Mouse (Mus musculus) lung, postnatal 0 days (tissue): Measurements from ENCODE around the gene Pibf1. TPM values are rescaled to one million over a fixed set of nuclear protein-coding genes. Genes with fewer than 3 reads are reported as not detected.

ENCODE experiments used
- ATAC-seq: fragments of 200-750 bp; cut with Nextera tagmentation; 2 replicates; pipeline ENCODE4 v1.8.0; 2017; ENCODE audit warnings: moderate library complexity
- DNase-seq: peaks from one replicate; pipeline ENCODE4 v3.0.0-alpha.2; 2016; ENCODE audit warnings: low spot score
- H3K27ac ChIP-seq: fragments of 300-500 bp; sonication (generic); 2 replicates; pipeline ENCODE4 v1.5.1; 2014; ENCODE audit warnings: antibody characterized with exemption, mild to moderate bottlenecking, low read length, mixed read lengths
- H3K27me3 ChIP-seq: fragments of 300-500 bp; sonication (generic); replicated peaks from 2 replicates; pipeline ENCODE4 v1.6.1; 2014; ENCODE audit warnings: low read length, mixed read lengths; ENCODE audit not compliant: insufficient read depth
- H3K36me3 ChIP-seq: fragments of 300-500 bp; sonication (generic); 2 replicates; pipeline ENCODE4 v1.6.1; 2014; ENCODE audit warnings: low read length, mixed read lengths; ENCODE audit not compliant: insufficient read depth
- H3K4me1 ChIP-seq: fragments of 300-500 bp; sonication (generic); 2 replicates; pipeline ENCODE4 v1.6.1; 2014; ENCODE audit warnings: antibody characterized with exemption, low read depth, low read length, mixed read lengths; ENCODE audit not compliant: insufficient read depth
- H3K4me2 ChIP-seq: fragments of 300-500 bp; sonication (generic); replicated peaks from 2 replicates; pipeline ENCODE4 v1.6.1; 2014; ENCODE audit warnings: low read depth, mild to moderate bottlenecking, low read length, moderate library complexity, mixed read lengths
- H3K4me3 ChIP-seq: fragments of 300-500 bp; sonication (generic); 2 replicates; pipeline ENCODE4 v1.5.1; 2014; ENCODE audit warnings: low read depth, low read length
- H3K9ac ChIP-seq: fragments of 300-500 bp; sonication (generic); replicated peaks from 2 replicates; pipeline ENCODE4 v1.6.1; 2014; ENCODE audit warnings: low read depth, mild to moderate bottlenecking
- H3K9me3 ChIP-seq: fragments of 300-500 bp; sonication (generic); 2 replicates; pipeline ENCODE4 v1.6.1; 2016; ENCODE audit warnings: low read length, mixed read lengths
- CTCF ChIP-seq: IDR thresholded peaks from 2 replicates; pipeline ENCODE4 v1.5.1; 2016; ENCODE audit warnings: antibody characterized with exemption, mild to moderate bottlenecking
- EP300 ChIP-seq: IDR thresholded peaks from 2 replicates; pipeline ENCODE4 v1.6.1; 2016; ENCODE audit warnings: antibody characterized with exemption, mild to moderate bottlenecking, control low read depth
- WGBS: fragments of 180-500 bp; shearing (Covaris S2); extraction: QIAGEN DNeasy Blood & Tissue Kit; methylation state at CpG from one replicate; pipeline ENCODE4 v1.1.7; 2014; 5-methylcytosine and 5-hydroxymethylcytosine counted together
- polyA plus RNA-seq: library from polyadenylated mRNA; unstranded; fragments of >200 nt; fragmentation: Nextera tagmentation; extraction: Ambion mirVana; gene quantifications from 2 replicates; pipeline ENCODE4 v1.2.1, GENCODE M21; 2015

Gene Pibf1
- polyA plus RNA-seq, 1 experiment from 2014 or later: 11.6 TPM

DNA sequence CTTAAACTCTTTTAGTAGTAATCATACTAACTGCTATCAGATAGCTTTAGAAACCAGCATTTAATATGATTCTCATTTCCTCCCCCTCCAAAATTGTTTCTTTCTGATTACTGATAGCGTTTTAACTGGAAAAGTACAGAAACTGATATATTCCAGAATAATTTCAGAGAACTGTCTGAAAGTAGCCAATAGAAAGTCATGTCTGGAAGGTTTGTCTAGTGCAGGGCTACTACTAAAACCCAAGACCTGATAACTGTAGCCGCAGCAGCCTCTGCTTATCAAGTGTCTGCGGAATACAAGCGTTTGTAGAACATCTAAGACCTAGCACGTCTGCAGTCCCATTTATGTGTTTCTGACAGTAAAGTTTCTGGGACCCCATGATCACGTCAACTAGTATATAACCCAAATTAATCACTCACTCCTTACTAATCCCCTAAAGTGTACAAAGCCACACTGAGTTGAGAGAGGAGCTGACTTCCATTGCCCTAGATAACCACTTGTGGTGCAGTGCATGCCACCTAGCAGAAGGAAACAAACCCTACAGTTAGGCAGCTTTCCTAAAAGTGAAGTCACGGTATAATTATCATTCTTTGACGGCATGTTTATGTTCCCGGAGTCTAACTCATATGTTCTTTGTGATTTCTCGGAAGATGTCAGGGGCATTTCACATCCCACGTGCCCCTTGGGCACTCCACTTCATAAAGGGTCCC lies 130.0 kb downstream of the Pibf1 start:
- Histone ChIP-seq H3K27me3 (no peaks in the 10 kb centered on the region), H3K36me3 (no peaks in the 10 kb centered on the region), H3K4me3 (no peak overlapping the region), H3K27ac (no peak overlapping the region), H3K9ac (no peak overlapping the region), H3K9me3 (no peaks in the 10 kb centered on the region), H3K4me1 (no peaks in the 10 kb centered on the region), H3K4me2 (no peak overlapping the region)
- DNase-seq (no peak), ATAC-seq (no peak)
- 84% methylated on average over 11 of the region's 11 CpGs for WGBS
- TF ChIP-seq EP300 (no peak), CTCF (no peak)

DNA sequence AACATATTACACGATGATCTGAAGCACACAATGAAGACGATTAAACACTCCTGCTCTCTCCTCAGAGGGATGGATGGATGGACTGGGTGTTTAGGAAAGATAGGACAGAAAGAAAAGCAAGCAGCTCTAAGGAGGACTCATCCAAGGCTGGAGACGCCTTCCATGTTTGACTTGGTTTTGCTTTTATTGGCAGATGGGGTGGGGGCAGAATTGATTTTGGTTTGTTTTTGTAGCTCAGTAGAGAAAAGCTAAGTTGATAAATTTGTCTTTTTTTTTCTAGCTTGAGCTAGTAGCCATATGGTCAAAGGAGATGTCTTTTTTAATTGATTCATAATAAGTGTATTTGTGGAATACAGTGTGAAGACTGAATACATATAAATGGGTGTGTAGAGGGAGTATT lies 133.8 kb downstream of the Pibf1 start:
- TF ChIP-seq EP300: no peak
- TF ChIP-seq CTCF: no peak
- H3K4me2 ChIP-seq: no peak overlapping the region
- H3K4me3 ChIP-seq: no peak overlapping the region
- H3K4me1 ChIP-seq: 0 out of 2 replicates have a peak, but pooled peaks cover 3% of the 10 kb centered on the region
- no peaks in the 10 kb centered on the region for H3K27me3 ChIP-seq
- no peak for ATAC-seq
- H3K9me3 ChIP-seq: no peaks in the 10 kb centered on the region
- DNase-seq: no peak
- no peak overlapping the region for H3K9ac ChIP-seq
- H3K27ac ChIP-seq: no peak overlapping the region
- 83% methylated on average over 3 of the region's 3 CpGs for WGBS
- H3K36me3 ChIP-seq: no peaks in the 10 kb centered on the region

DNA sequence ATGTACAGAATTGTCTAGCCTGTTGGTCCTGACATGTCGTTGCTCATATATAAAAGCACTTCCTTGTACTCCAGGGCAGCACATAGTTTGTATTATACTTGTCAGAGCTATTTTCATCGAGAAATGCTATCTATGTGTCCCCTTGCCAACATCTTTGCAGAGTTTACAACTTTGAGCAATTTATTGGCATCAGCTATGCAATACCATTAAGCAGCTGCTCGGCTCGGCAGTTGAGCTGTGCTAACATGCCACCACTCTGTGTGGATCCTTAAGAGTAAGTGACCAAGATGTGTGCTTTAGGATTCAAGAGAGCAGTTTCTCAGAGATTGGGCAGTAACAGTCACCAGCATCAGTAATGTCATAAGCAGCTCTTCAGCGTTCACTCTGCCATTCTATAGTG lies 137.9 kb downstream of the Pibf1 start:
- H3K27ac ChIP-seq: no peak overlapping the region
- no peaks in the 10 kb centered on the region for H3K9me3 ChIP-seq
- ATAC-seq (peak; percentile 16; the same call in 1 of the 2 replicates), DNase-seq (peak; percentile 58)
- H3K4me2 ChIP-seq: no peak overlapping the region
- H3K36me3 ChIP-seq: no peaks in the 10 kb centered on the region
- no peak overlapping the region for H3K9ac ChIP-seq
- 0 out of 2 replicates have a peak, but pooled peaks cover 3% of the 10 kb centered on the region for H3K4me1 ChIP-seq
- WGBS: 28% methylated on average over 5 of the region's 5 CpGs
- no peak for TF ChIP-seq CTCF
- TF ChIP-seq EP300: no peak
- H3K27me3 ChIP-seq: no peaks in the 10 kb centered on the region
- H3K4me3 ChIP-seq: no peak overlapping the region

DNA sequence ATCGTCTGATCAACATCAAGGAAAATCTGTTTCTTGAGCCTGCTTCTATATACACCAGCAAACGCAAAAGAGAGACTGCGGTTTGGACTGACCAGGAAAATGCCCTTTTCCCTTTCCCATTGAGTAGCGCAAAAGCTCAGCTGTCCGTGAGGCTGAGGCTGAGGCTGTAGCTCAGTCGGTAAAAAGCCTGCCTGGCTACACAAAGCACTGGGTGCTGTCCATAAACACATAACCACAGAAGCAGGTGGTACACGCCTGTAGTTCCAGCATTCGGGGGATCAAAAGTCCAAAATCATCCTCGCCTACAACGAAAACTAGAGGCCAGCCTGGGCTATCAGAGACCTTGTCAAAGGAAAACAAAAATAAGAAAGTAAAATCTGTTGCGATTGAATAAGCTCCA lies 141.3 kb downstream of the Pibf1 start:
- DNase-seq (no peak), ATAC-seq (no peak)
- Histone ChIP-seq H3K9me3 (no peaks in the 10 kb centered on the region), H3K27me3 (no peaks in the 10 kb centered on the region), H3K9ac (no peak overlapping the region), H3K27ac (no peak overlapping the region), H3K4me1 (0 out of 2 replicates have a peak, but pooled peaks cover 3% of the 10 kb centered on the region), H3K4me2 (no peak overlapping the region), H3K36me3 (no peaks in the 10 kb centered on the region), H3K4me3 (no peak overlapping the region)
- WGBS: 83% methylated on average over 11 of the region's 11 CpGs
- no peak for TF ChIP-seq CTCF
- TF ChIP-seq EP300: no peak

DNA sequence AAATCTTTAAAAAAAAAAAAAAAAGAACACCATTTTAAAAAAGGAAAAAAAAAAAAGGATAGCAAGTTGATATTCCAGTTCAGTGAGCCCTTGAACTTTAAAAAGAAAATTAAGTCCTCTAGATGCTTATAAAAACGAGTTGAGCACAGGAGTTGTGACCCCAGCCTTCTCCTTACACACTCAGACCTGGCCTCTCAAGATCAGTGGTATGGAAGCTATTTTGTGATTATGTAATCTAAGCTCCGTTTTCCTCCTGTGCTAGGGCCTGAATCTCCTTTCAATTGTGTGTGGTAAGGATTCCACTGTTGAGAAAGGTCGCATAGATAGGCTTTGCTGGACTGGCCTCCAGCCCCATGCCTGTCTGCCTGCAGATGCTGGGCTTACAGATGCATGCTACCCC lies 145.3 kb downstream of the Pibf1 start:
- Histone ChIP-seq H3K27me3 (no peaks in the 10 kb centered on the region), H3K4me1 (no peaks in the 10 kb centered on the region), H3K9me3 (no peaks in the 10 kb centered on the region), H3K4me3 (no peak overlapping the region), H3K36me3 (no peaks in the 10 kb centered on the region), H3K9ac (no peak overlapping the region), H3K4me2 (no peak overlapping the region), H3K27ac (no peak overlapping the region)
- DNase-seq (peak; percentile 67), ATAC-seq (peak; percentile 83)
- 40% methylated on average over 3 of the region's 3 CpGs for WGBS
- TF ChIP-seq EP300 (peak; percentile 54; the same call in 1 of the 2 replicates), CTCF (no peak)

DNA sequence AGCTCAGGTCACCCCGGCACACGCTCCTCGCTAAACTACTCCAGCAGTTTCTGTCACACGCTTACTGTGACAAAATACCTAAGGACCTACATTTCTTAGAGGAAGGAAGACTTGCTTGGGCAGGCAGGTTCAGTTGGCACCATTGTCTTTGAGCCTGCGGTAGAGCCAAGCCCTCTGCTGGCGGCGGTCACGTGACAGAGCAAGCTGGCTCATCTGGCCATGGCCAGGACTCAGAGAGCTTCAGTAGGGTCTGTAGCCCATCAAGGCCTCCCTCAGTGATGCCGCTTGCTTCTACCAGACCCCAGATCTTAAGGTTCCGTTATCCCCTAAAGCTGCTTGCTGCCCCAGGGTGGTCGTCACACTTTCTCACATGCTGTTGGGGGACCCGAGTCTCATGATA lies 162.8 kb downstream of the Pibf1 start:
- no peaks in the 10 kb centered on the region for H3K27me3 ChIP-seq
- whole genome bisulfite sequencing: 94% methylated on average over 12 of the region's 12 CpGs
- H3K9ac ChIP-seq: no peak overlapping the region
- no peaks in the 10 kb centered on the region for H3K4me1 ChIP-seq
- no peak overlapping the region for H3K27ac ChIP-seq
- no peak for ATAC-seq
- no peak for DNase-seq
- no peaks in the 10 kb centered on the region for H3K36me3 ChIP-seq
- no peak overlapping the region for H3K4me3 ChIP-seq
- no peak for TF ChIP-seq CTCF
- no peak for TF ChIP-seq EP300
- no peak overlapping the region for H3K4me2 ChIP-seq
- H3K9me3 ChIP-seq: no peaks in the 10 kb centered on the region

DNA sequence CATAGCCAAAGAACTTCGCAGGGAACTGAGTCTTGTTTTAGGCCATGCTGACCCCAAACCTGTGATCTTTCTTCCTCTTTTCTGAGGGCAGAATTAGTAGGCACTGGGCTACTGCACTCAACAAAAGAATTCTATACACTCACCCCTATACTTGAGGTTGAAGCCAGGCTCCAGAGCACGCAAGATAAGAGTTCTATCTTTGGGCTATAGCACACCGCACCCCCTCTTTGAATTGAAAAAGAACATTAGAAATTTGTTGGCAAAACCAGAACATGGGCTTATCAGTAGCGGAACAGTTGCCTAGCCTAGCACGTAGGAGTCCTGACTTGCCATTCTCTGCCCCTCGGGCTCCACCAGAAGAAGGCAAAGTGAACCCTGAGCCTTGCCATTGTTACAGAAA lies 164.6 kb downstream of the Pibf1 start:
- no peak overlapping the region for H3K27ac ChIP-seq
- DNase-seq (no peak), ATAC-seq (no peak)
- H3K4me2 ChIP-seq: no peak overlapping the region
- H3K4me1 ChIP-seq: no peaks in the 10 kb centered on the region
- H3K27me3 ChIP-seq: no peaks in the 10 kb centered on the region
- H3K9ac ChIP-seq: no peak overlapping the region
- WGBS: 78% methylated on average over 6 of the region's 6 CpGs
- H3K36me3 ChIP-seq: no peaks in the 10 kb centered on the region
- no peak overlapping the region for H3K4me3 ChIP-seq
- no peaks in the 10 kb centered on the region for H3K9me3 ChIP-seq
- no peak for TF ChIP-seq EP300
- TF ChIP-seq CTCF: no peak
